ENCODE assay signal across 22 mouse cellular contexts in genomic region chr8:77520601-77521000, GRCm38 (mm10). TPM values are rescaled to one million over a fixed set of nuclear protein-coding genes. Genes with fewer than 3 reads are reported as not detected.
A peak's percentile ranks its signal among the peaks of the same experiment; 100 is the strongest.
DNase-seq lines count a peak whose midpoint lies in the region; ATAC-seq and TF ChIP-seq lines count a peak whose summit lies in the region.
"Had no signal": no experiment of that assay in that cellular context is flagged by ENCODE, and none has a peak within 500 bp of the region (broad histone marks: within the 10 kb centered on the region; RNA-seq: fewer than 3 reads in every experiment).

No protein-coding gene starts in this region.

- H3K36me3 ChIP-seq in heart, adult 2 months (ENCODE audit: control insufficient read depth, insufficient read depth, low read length): no peaks in the 10 kb centered on the region
- H3K36me3 ChIP-seq in midbrain, embryonic 11.5 days (ENCODE audit: control insufficient read depth, insufficient read depth, low read length): no peaks in the 10 kb centered on the region
- no peaks in the 10 kb centered on the region for H3K36me3 ChIP-seq in midbrain, embryonic 16.5 days (ENCODE audit: control insufficient read depth, insufficient read depth, low read length)
- H3K36me3 ChIP-seq in MEL (ENCODE audit: control insufficient read depth in 1 of 2, insufficient read depth in 2 of 2, low read length in 2 of 2): peaks cover 0 to 13% of the 10 kb centered on the region in 2 experiments; a peak in 2 of 4 replicates
- H3K36me3 ChIP-seq: embryonic facial prominence, embryonic 10.5 days; embryonic facial prominence, embryonic 12.5 days; forebrain, embryonic 15.5 days had no signal

- intact Hi-C loops in heart, adult 2 months (cut with DNase I): no loop called here
- intact Hi-C loops in heart, postnatal 36 days (cut with DNase I): no loop called here

- H3K79me2 ChIP-seq in heart, adult 2 months (replicated peaks; ENCODE audit: control insufficient read depth, insufficient read depth, low read length): no peaks in the 10 kb centered on the region
- H3K79me2 ChIP-seq in MEL (ENCODE audit: control insufficient read depth, insufficient read depth, low read length, poor library complexity): peaks cover 25% of the 10 kb centered on the region

- TF ChIP-seq POLR2A in heart, adult 2 months (IDR thresholded peaks at IDR 0.05; ENCODE audit: insufficient read depth, low read depth, low read length): no peak
- no peak for TF ChIP-seq POLR2A in MEL (IDR thresholded peaks at IDR 0.05; ENCODE audit: control insufficient read depth in 1 of 2, insufficient read depth in 1 of 2, low read depth in 1 of 2, low read length in 2 of 2, poor library complexity in 1 of 2)

- WGBS in heart, adult 2 months: 98% methylated on average over 4 of the region's 4 CpGs
- WGBS in midbrain, embryonic 11.5 days: 91% methylated on average over 4 of the region's 4 CpGs
- 91% methylated on average over 4 of the region's 4 CpGs for WGBS in midbrain, embryonic 16.5 days

- no peak overlapping the region for H3K4me3 ChIP-seq in heart, adult 2 months
- H3K4me3 ChIP-seq in midbrain, embryonic 11.5 days (ENCODE audit: low read depth, low read length): no peak overlapping the region
- no peak overlapping the region for H3K4me3 ChIP-seq in midbrain, embryonic 16.5 days (ENCODE audit: low read depth, low read length)
- no peak overlapping the region for H3K4me3 ChIP-seq in MEL (ENCODE audit: control insufficient read depth in 1 of 2, insufficient read depth in 1 of 2, low read depth in 2 of 2, low read length in 2 of 2)
- H3K4me3 ChIP-seq: embryonic facial prominence, embryonic 10.5 days; embryonic facial prominence, embryonic 12.5 days; forebrain, embryonic 13.5 days; forebrain, embryonic 15.5 days had no signal

- peaks cover 6% of the 10 kb centered on the region for H3K4me1 ChIP-seq in heart, adult 2 months (ENCODE audit: control insufficient read depth, insufficient read depth, low read length)
- H3K4me1 ChIP-seq in midbrain, embryonic 11.5 days (ENCODE audit: control insufficient read depth, insufficient read depth, low read length): peaks cover 9% of the 10 kb centered on the region
- H3K4me1 ChIP-seq in midbrain, embryonic 16.5 days (ENCODE audit: control insufficient read depth, insufficient read depth, low read length): peaks cover 5% of the 10 kb centered on the region; the same call in 1 of the 2 replicates
- H3K4me1 ChIP-seq in MEL (ENCODE audit: control insufficient read depth in 1 of 2, insufficient read depth in 2 of 2, low read length in 2 of 2): peaks cover 0 to 15% of the 10 kb centered on the region in 2 experiments; a peak in 2 of 4 replicates

- H3K9me3 ChIP-seq in midbrain, embryonic 11.5 days (ENCODE audit: control insufficient read depth, low read length): no peaks in the 10 kb centered on the region
- H3K9me3 ChIP-seq in midbrain, embryonic 16.5 days (replicated peaks; ENCODE audit: control insufficient read depth, low read length, poor library complexity, severe bottlenecking): no peaks in the 10 kb centered on the region
- H3K9me3 ChIP-seq in MEL (replicated peaks; ENCODE audit: insufficient read depth, low read length): no peaks in the 10 kb centered on the region
- H3K9me3 ChIP-seq: embryonic facial prominence, embryonic 10.5 days; embryonic facial prominence, embryonic 12.5 days; forebrain, embryonic 13.5 days; forebrain, embryonic 15.5 days had no signal

- no peak for DNase-seq in heart, adult 2 months
- DNase-seq in heart, postnatal 36 days: no peak
- DNase-seq in midbrain, embryonic 11.5 days (ENCODE audit: low spot score, missing footprints): peak; percentile 51
- no peak for DNase-seq in MEL (ENCODE audit: low read depth, low spot score)
- DNase-seq in thymus, postnatal 36 days: no peak
- no peak for DNase-seq in lung, postnatal 14 days
- DNase-seq: adrenal gland, adult 8-10 months; adrenal gland, postnatal 14 days; adrenal gland, postnatal 36 days; cerebellum, adult 11-12 months; cerebellum, adult 2 months; cerebellum, adult 9-10 months; cerebellum, postnatal 10 days; cerebellum, postnatal 25 days; forebrain, postnatal 0 days had no signal

- no peak for TF ChIP-seq EP300 in heart, adult 2 months (IDR thresholded peaks at IDR 0.05; ENCODE audit: insufficient read depth, low read depth, low read length)
- no peak for TF ChIP-seq EP300 in MEL (IDR thresholded peaks at IDR 0.05; ENCODE audit: low read depth in 1 of 2, low read length in 2 of 2)

- H3K4me2 ChIP-seq in midbrain, embryonic 11.5 days: no peak overlapping the region
- no peak overlapping the region for H3K4me2 ChIP-seq in midbrain, embryonic 16.5 days (ENCODE audit: low read length)
- H3K4me2 ChIP-seq: embryonic facial prominence, embryonic 12.5 days; forebrain, embryonic 13.5 days; forebrain, embryonic 15.5 days had no signal

- TF ChIP-seq CTCF in heart, adult 2 months (IDR thresholded peaks at IDR 0.05): 0 out of 2 replicates have a peak, but pooled peaks have one; percentile 7
- no peak; a peak in 1 of 6 replicates for TF ChIP-seq CTCF in MEL (IDR thresholded peaks at IDR 0.05 in 2 of 3, conservative IDR thresholded peaks at IDR 0.05 in 1 of 3; ENCODE audit: control insufficient read depth in 1 of 3, insufficient read depth in 1 of 3, low read depth in 2 of 3, low read length in 3 of 3, poor library complexity in 1 of 3, severe bottlenecking in 1 of 3)

- TF ChIP-seq RAD21 in MEL (IDR thresholded peaks at IDR 0.05; ENCODE audit: low read depth, low read length): no peak

- no peak overlapping the region for H3K9ac ChIP-seq in heart, adult 2 months (ENCODE audit: low read depth, low read length)
- no peak overlapping the region for H3K9ac ChIP-seq in midbrain, embryonic 11.5 days (ENCODE audit: low read length)
- no peak overlapping the region for H3K9ac ChIP-seq in midbrain, embryonic 16.5 days (ENCODE audit: low read depth, low read length)
- H3K9ac ChIP-seq in MEL (ENCODE audit: control insufficient read depth, low read depth, low read length, poor library complexity, severe bottlenecking): no peak overlapping the region
- H3K9ac ChIP-seq: embryonic facial prominence, embryonic 12.5 days; forebrain, embryonic 13.5 days; forebrain, embryonic 15.5 days; forebrain, postnatal 0 days had no signal

- ATAC-seq in midbrain, embryonic 11.5 days (ENCODE audit: low FRiP score): no peak
- ATAC-seq in midbrain, embryonic 16.5 days: no peak
- ATAC-seq: activated CD4-positive, CD25-positive, alpha-beta regulatory T cell, adult 4 months; forebrain, embryonic 13.5 days; forebrain, embryonic 15.5 days; forebrain, postnatal 0 days; Patski had no signal

- no peaks in the 10 kb centered on the region for H3K27me3 ChIP-seq in heart, adult 2 months (ENCODE audit: control insufficient read depth, insufficient read depth, low read length)
- H3K27me3 ChIP-seq in midbrain, embryonic 11.5 days (ENCODE audit: control insufficient read depth, insufficient read depth, low read length): no peaks in the 10 kb centered on the region; the same call in 1 of the 2 replicates
- H3K27me3 ChIP-seq in midbrain, embryonic 16.5 days (ENCODE audit: control insufficient read depth, insufficient read depth, low read depth, low read length): no peaks in the 10 kb centered on the region; the same call in 1 of the 2 replicates
- no peaks in the 10 kb centered on the region for H3K27me3 ChIP-seq in MEL (ENCODE audit: control insufficient read depth in 1 of 2, insufficient read depth in 2 of 2, low read length in 2 of 2)
- H3K27me3 ChIP-seq: embryonic facial prominence, embryonic 12.5 days; Patski had no signal

- no peak overlapping the region for H3K27ac ChIP-seq in heart, adult 2 months
- H3K27ac ChIP-seq in midbrain, embryonic 11.5 days (ENCODE audit: low read depth, low read length): no peak overlapping the region
- H3K27ac ChIP-seq in midbrain, embryonic 16.5 days (ENCODE audit: low read length): no peak overlapping the region
- no peak overlapping the region for H3K27ac ChIP-seq in MEL (ENCODE audit: control insufficient read depth, low read depth, low read length)
- H3K27ac ChIP-seq: embryonic facial prominence, embryonic 10.5 days; embryonic facial prominence, embryonic 12.5 days; forebrain, embryonic 13.5 days; forebrain, embryonic 15.5 days had no signal

TF ChIP-seq in MEL, 35 proteins besides CTCF, POLR2A, EP300 and RAD21:
- TF ChIP-seq ETS1 (IDR thresholded peaks at IDR 0.05; ENCODE audit: low read depth, low read length) (no peak), ZNF384 (IDR thresholded peaks at IDR 0.05; ENCODE audit: low read depth, low read length) (peak; percentile 59)
TF ChIP-seq in MEL: peak in this region for 1.

RNA-seq across cellular contexts. Expression of gene Arhgap10, which starts 2.8 kb away (rescaled TPM):
- total RNA-seq in heart, adult 2 months (2021): 10 to 100 TPM; 51.4 to 58.2 TPM
- 22.5 and 29.9 TPM in 2 replicates for polyA plus RNA-seq in heart, adult 2 months (2012; rRNA removed)
- 10 to 100 TPM; 56.4 to 61.9 TPM for total RNA-seq in heart, postnatal 36 days (2021)
- polyA plus RNA-seq in midbrain, embryonic 11.5 days (2014; fragmentation: Nextera tagmentation; extraction: Ambion mirVana): 11.5 and 12.1 TPM in 2 replicates
- 2.8 and 3.0 TPM in 2 replicates for polyA plus RNA-seq in midbrain, embryonic 16.5 days (2015; fragmentation: Nextera tagmentation; extraction: Ambion mirVana)
- 11.8 and 13.1 TPM in 2 replicates for total RNA-seq in MEL (2012; rRNA removed)
- 10 to 100 TPM in 1 of 2 experiments, not detected in 1; 22.8 TPM for polyA plus RNA-seq in MEL (2012; ENCODE audit: insufficient read depth in 1 of 2, insufficient read length in 2 of 2, low read depth in 1 of 2, low replicate concordance in 2 of 2, missing spikeins in 1 of 2)

RNA-seq across cellular contexts. Expression of gene Prmt9, which starts 28.6 kb away (rescaled TPM):
- total RNA-seq in heart, adult 2 months (2021): 10 to 100 TPM; 10.2 to 13.1 TPM
- 5.2 and 8.4 TPM in 2 replicates for polyA plus RNA-seq in heart, adult 2 months (2012; rRNA removed)
- total RNA-seq in heart, postnatal 36 days (2021): 10 to 100 TPM; 11.7 TPM
- 22.7 and 24.0 TPM in 2 replicates for polyA plus RNA-seq in midbrain, embryonic 11.5 days (2014; fragmentation: Nextera tagmentation; extraction: Ambion mirVana)
- 25.6 and 28.3 TPM in 2 replicates for polyA plus RNA-seq in midbrain, embryonic 16.5 days (2015; fragmentation: Nextera tagmentation; extraction: Ambion mirVana)
- 17.4 and 18.6 TPM in 2 replicates for total RNA-seq in MEL (2012; rRNA removed)
- 10 to 100 TPM; 16.0 to 54.2 TPM for polyA plus RNA-seq in MEL (2012; ENCODE audit: insufficient read depth in 1 of 2, insufficient read length in 2 of 2, low read depth in 1 of 2, low replicate concordance in 2 of 2, missing spikeins in 1 of 2)
